Mouse (Mus musculus) bone marrow, adult 2 months (tissue): ENCODE measurements around the gene Dimt1. TPM values are rescaled to one million over a fixed set of nuclear protein-coding genes. Genes with fewer than 3 reads are reported as not detected.
A peak's percentile ranks its signal among the peaks of the same experiment; 100 is the strongest.
"Not testable (repeated sequence)": the region's sequence is repeated elsewhere in the genome, so short reads cannot be mapped to it uniquely, and the experiment has no call there.

ENCODE experiments used
- H3K27ac ChIP-seq: fragments of 200-500 bp; 2 replicates; pipeline ENCODE4 v1.5.1; 2012; ENCODE audit warnings: low read depth, mild to moderate bottlenecking, control low read depth, inconsistent platforms, low read length; ENCODE audit not compliant: control insufficient read depth, poor library complexity, insufficient read depth
- H3K4me1 ChIP-seq: fragments of 200-500 bp; 2 replicates; pipeline ENCODE4 v1.6.1; 2011; ENCODE audit warnings: low read length; ENCODE audit not compliant: control insufficient read depth, insufficient read depth
- H3K4me3 ChIP-seq: fragments of 200-500 bp; replicated peaks from 2 replicates; pipeline ENCODE3; 2011; ENCODE audit warnings: mild to moderate bottlenecking, low read depth, low read length, control low read depth; ENCODE audit not compliant: control insufficient read depth
- CTCF ChIP-seq: fragments of 200-500 bp; IDR thresholded peaks from 2 replicates; pipeline ENCODE4 v1.5.1; 2011; ENCODE audit warnings: low read length, control low read depth; ENCODE audit not compliant: control insufficient read depth, insufficient read depth
- POLR2A ChIP-seq: fragments of 200-500 bp; IDR thresholded peaks from 2 replicates; pipeline ENCODE4 v1.6.1; 2011; ENCODE audit warnings: low read depth, mild to moderate bottlenecking, control low read depth, low read length, borderline replicate concordance; ENCODE audit not compliant: control insufficient read depth
- WGBS: fragments of 180-500 bp; shearing (Covaris S2); methylation state at CpG from one replicate; pipeline ENCODE4 v1.1.7; 2018; 5-methylcytosine and 5-hydroxymethylcytosine counted together
- polyA plus RNA-seq: library from polyadenylated mRNA; stranded (reverse); fragments of >200 nt; gene quantifications from 2 replicates; pipeline ENCODE4 v1.2.4, GENCODE M21; 2011; ENCODE audit warnings: low replicate concordance; ENCODE audit not compliant: missing spikeins, insufficient read depth, insufficient read length

Gene Dimt1
- 2.0 and 8.5 TPM in 2 replicates for polyA plus RNA-seq

- under 1% methylated on average over 68 of the region's 68 CpGs for WGBS
- Histone ChIP-seq H3K4me3 (peak within 1 kb of the TSS; percentile 86), H3K4me1 (peaks cover 2% of the 10 kb centered on the region; the same call in 1 of the 2 replicates), H3K27ac (peak within 1 kb of the TSS; percentile 28; the same call in 1 of the 2 replicates)
- TF ChIP-seq CTCF (no peak), POLR2A (peak; percentile 49; the same call in 1 of the 2 replicates)
Measured at GRCm38 (mm10) chr13:106946594-106947540, at the start of gene Dimt1. Gene Dimt1, plus strand, starts transcription at chr13:106947127.

- WGBS: 88% methylated on average over 3 of the region's 3 CpGs
- no peak for TF ChIP-seq POLR2A
- no peak for TF ChIP-seq CTCF
- H3K4me1 ChIP-seq: no peaks in the 10 kb centered on the region
- H3K4me3 ChIP-seq: no peak overlapping the region
- H3K27ac ChIP-seq: no peak overlapping the region
Measured at GRCm38 (mm10) chr13:106904637-106905036, 42.3 kb upstream of the Dimt1 start.

GRCm38 (mm10) chr13:106905154-106905553 is 41.8 kb upstream of the Dimt1 start:
- not testable (repeated sequence) for H3K27ac ChIP-seq, H3K4me1 ChIP-seq, H3K4me3 ChIP-seq
- WGBS: 84% methylated on average over 6 of the region's 6 CpGs

- Histone ChIP-seq H3K27ac (no peak overlapping the region), H3K4me3 (no peak overlapping the region), H3K4me1 (no peaks in the 10 kb centered on the region)
- 95% methylated on average over 4 of the region's 4 CpGs for WGBS
- TF ChIP-seq CTCF: no peak
- no peak for TF ChIP-seq POLR2A
Measured at GRCm38 (mm10) chr13:106907273-106907672, 39.7 kb upstream of the Dimt1 start.

- 90% methylated on average over 10 of the region's 10 CpGs for WGBS
- Histone ChIP-seq H3K4me3 (no peak overlapping the region), H3K4me1 (no peaks in the 10 kb centered on the region), H3K27ac (no peak overlapping the region)
- TF ChIP-seq CTCF: no peak
- TF ChIP-seq POLR2A: no peak
Measured at GRCm38 (mm10) chr13:106910096-106910495, 36.8 kb upstream of the Dimt1 start.

GRCm38 (mm10) chr13:106913125-106913736 is 33.7 kb upstream of the Dimt1 start:
- 57% methylated on average over 3 of the region's 3 CpGs for WGBS
- H3K4me3 ChIP-seq: no peak overlapping the region
- H3K27ac ChIP-seq: no peak overlapping the region
- TF ChIP-seq POLR2A (no peak), CTCF (no peak)
- no peaks in the 10 kb centered on the region for H3K4me1 ChIP-seq

- Histone ChIP-seq H3K27ac (no peak overlapping the region), H3K4me3 (no peak overlapping the region), H3K4me1 (no peaks in the 10 kb centered on the region)
- TF ChIP-seq POLR2A: no peak
- TF ChIP-seq CTCF: no peak
- WGBS: 84% methylated on average over 7 of the region's 7 CpGs
Measured at GRCm38 (mm10) chr13:106918322-106919050, 28.4 kb upstream of the Dimt1 start.

- WGBS: 91% methylated on average over 3 of the region's 3 CpGs
- H3K4me1 ChIP-seq, H3K4me3 ChIP-seq, H3K27ac ChIP-seq: not testable (repeated sequence)
Measured at GRCm38 (mm10) chr13:106925921-106926320, 21.0 kb upstream of the Dimt1 start.
